Mouse (Mus musculus) limb, embryonic 15.5 days (tissue): ENCODE data around the gene Nxpe3. TPM values are rescaled to one million over a fixed set of nuclear protein-coding genes. Genes with fewer than 3 reads are reported as not detected.

Experiments used
- polyA plus RNA-seq: library from polyadenylated mRNA; unstranded; fragments of >200 nt; fragmentation: Nextera tagmentation; extraction: Ambion mirVana; gene quantifications from 2 replicates; pipeline ENCODE4 v1.2.1, GENCODE M21; 2015

The Nxpe3 gene
- polyA plus RNA-seq, 1 experiment from 2014 or later, result 0.59 TPM

Other genes with a start within 250 kb of the Nxpe3 start
- gene Nfkbiz, start 56.4 kb downstream of the Nxpe3 start, polyA plus RNA-seq, result 4.6 TPM in 2 replicates
- gene Cep97, start 39.6 kb upstream of the Nxpe3 start, polyA plus RNA-seq, result 7.2 and 8.6 TPM in 2 replicates
- gene Rpl24, start 71.0 kb upstream of the Nxpe3 start, polyA plus RNA-seq, result 617 and 730 TPM in 2 replicates
- gene Zbtb11, start 78.6 kb upstream of the Nxpe3 start, polyA plus RNA-seq, result 17.7 and 20.9 TPM in 2 replicates
- 220 and 225 TPM in 2 replicates for gene Pcnp, start 134.5 kb upstream of the Nxpe3 start, polyA plus RNA-seq
- gene Trmt10c, start 142.5 kb upstream of the Nxpe3 start, polyA plus RNA-seq, result 24.3 and 24.7 TPM in 2 replicates
- gene Senp7, start 153.1 kb upstream of the Nxpe3 start, polyA plus RNA-seq, result 36.1 and 36.9 TPM in 2 replicates